Mouse (Mus musculus) testis, postnatal 14 days (tissue): Measurements from ENCODE around the gene Crcp.
A peak's percentile ranks its signal among the peaks of the same experiment; 100 is the strongest.

Experiments used
- DNase-seq: peaks from one replicate; pipeline ENCODE4 v3.0.0; 2021; ENCODE audit warnings: low spot score

Gene Crcp

DNA sequence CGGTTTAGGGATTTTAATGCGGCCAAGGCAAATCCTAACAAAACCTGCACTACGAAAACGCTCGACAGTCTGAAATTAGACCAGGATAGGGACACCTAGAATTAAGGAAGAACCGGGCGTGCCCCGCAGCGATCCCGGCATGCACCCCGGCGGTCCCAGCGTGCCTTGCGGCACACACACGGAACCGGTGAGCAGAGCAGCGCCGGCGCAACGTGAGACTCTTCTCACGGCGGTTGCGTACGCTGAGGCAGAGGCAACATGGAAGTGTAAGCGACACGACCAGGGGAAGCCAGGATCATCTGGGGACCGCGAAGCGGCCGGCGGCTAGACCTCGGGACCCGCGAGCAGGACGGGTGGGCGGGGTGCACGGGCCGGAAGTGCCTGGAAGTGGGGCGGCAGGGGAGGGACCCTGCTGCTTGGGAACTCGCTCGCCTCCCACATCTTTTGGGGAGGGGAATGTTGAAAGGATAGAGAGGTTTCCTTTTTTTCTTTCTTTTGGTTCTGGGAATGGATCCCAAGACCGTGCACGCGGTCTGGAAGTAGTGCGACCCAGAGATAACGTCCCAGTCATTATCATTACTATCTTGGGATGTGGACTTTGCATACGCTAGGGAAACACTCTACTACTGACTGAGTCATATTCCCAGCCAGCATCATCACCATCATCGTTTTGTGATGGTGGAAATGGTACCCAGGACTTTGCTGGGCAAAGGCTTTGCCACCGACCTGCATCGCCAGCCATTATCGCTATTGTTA lies at the start of gene Crcp, which contains the start of gene Asl:
Crcp (plus strand) TSS at position 149 of the 756 bp plus-strand sequence.
Asl (minus strand) TSS at position 106 of the 756 bp plus-strand sequence.
- peak; percentile 83 for DNase-seq

DNA sequence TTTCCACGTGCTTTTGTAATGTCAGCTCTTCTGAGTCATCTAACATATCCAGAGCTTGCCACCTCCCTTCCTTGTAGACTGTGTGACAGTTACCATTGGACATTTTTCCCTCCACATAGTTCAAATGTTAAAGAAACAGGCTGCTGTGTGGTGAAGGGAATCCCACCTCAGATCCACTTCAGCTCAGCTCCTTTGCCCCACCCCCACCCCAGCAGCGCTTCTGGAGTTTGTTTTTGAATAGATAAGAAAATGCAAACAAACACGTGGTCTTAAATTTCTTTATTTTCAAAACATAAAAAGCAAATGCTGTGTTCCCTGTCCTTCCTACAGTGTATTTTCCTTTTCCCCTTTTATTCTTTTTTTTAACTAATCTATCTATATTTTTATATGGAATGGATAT lies 48.9 kb upstream of the Crcp start:
- no peak for DNase-seq

DNA sequence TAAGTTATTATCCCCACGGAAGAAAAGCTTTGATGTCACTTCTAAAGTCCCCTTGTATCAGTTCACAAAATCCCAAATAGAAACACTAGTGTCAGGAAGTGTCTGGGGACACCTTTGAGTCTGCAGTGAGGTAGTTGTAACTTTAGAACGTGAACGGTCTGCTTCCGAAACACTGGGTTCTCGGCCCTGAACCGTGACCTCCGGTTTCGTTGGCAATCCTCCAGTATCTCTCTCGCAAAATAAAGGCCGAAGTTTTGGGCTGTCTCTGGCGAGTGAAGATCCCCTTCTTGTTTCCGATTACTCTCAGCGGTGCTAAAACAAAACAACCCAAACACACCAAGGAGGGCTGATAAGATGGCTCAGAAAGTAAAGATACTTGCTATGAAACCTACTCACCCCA lies 39.7 kb upstream of the Crcp start:
- no peak for DNase-seq

DNA sequence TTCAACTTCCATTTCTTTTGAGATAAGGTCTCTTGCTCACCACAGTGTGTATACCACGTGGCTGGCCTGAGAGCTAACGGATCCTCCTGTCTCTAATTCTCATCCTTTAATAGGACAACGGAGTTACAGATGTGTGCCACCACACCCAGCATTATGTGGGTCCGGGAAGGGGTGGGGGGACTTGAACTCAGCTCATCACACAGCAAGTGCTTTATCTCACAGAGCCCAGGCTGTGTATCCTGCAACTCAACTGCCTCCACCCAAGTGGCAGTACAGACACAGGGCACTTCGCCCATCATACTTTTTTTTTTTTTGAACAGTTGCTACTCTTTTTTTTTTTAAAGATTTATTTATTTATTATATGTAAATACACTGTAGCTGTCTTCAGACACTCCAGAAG lies 37.2 kb upstream of the Crcp start:
- DNase-seq: no peak

DNA sequence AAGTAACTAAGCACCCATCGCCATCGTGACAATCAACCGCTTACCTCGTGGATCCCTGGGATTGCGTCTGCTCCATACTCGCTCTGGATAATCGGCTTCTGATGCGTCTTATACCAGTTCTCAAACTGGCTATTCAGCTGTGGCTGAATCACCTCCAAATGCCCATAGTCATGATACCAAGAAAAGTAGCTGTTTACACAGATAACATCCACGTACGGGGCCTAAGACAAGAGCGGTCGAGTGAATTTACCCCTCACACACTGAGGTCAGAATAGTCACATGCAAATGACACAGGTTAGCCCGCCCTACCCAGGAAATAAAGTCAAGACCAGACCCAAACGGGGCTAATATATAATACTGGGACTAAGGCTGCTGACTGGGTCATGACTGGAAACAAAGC lies 35.7 kb upstream of the Crcp start:
- DNase-seq: no peak

DNA sequence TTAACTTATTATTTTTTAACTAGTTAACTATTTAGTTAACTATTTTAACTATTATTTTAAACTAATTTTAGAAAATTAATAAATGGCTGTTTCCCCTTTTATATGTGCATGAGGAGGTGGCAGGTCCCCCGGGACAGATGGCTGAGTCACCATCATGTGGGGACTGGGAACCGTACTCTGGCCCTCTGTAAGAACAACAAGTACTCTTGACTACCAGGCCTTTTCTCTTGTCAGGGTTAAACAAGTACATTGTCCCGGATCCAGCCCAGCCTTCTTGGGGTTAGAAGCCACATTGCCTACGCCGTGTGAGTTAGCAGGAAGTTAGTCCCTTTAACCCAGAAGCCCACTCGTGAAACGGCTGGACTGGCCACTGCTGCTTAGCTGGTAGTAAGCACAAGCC lies 34.1 kb upstream of the Crcp start:
- DNase-seq: no peak

DNA sequence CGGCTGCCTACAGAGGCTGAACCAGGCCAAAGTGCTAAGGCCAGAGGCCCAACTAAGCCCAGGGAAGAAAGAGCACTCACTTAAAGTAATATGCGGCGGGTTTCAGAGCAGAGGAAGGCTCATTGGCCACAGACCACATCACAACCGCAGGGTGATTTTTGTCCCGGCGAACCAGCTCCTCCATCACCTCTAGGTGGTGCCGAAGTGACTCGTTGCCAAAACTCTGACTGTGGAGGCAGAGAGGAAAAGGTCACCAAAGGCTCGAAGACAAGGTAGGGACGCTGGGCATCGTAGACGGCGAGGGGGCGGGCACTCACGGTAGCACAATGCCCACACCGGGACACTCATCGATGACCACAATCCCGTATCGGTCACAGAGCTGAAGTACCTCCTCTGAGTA lies 31.4 kb upstream of the Crcp start:
- no peak for DNase-seq

DNA sequence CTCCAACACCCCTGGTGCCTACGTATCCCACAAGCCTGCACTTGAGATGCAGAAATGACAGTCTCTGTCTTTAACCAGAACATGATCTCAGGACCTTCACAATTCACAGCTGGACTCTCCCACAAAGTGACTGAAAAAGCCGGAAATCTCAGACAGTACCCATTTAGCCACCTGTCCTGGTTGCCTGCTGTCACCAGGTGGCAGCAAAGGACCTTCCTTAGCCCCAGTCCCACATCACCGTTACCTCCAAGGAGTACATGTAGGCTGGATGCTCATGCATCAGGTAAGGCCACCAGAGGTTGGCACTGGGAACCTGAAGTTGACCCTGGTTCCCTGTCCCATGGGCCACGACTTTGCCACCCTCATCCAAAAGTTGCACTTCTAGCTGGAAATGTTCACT lies 30.0 kb upstream of the Crcp start:
- no peak for DNase-seq

DNA sequence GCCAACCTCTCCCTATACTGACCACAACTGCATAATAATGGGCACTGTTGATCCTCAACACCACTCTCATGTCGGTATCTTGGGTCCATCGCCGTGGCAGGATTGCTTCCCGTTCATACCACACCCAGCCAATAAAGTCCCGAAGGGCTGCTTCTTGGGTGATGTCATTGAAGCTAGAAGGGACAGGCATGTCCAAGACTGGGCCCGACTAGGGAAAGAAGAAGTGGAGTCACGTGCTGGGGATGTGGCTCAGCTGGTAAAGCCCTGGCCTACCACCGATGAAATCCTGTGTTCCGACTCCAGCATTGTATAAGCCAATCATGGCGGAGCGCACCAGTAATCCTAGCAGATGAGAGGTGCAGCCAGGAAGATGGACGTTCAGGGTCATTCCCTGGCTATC lies 28.4 kb upstream of the Crcp start:
- no peak for DNase-seq

DNA sequence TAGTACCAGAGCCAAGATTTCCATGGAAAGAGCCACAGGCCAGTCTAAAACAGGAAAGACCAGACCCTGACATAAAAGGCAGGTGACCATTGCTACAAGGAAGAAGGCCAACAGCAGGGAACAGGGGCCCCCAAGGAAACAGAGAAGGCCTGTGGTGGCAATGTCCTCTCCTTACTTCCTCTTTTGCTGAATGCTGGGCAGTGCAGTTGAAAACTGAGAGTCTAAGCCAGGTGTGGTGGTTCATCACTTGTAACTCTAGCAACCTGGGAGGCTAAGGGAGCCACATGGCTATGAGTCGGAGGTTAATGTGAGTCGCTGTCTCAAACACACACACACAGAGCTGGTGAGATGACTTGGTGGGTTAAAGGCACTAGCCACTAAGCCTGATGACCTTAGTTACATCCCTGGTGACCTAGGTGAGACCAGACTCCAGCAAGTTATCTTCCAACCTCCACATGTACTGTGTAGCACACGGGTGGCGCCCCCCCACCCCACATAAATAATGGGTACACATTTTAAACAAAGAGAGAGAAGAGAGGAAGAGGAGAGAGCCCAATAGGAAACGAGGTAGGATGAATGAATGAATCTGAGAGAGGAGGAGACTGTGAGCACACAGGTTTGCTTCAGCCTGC lies 27.6 kb upstream of the Crcp start:
- no peak for DNase-seq

DNA sequence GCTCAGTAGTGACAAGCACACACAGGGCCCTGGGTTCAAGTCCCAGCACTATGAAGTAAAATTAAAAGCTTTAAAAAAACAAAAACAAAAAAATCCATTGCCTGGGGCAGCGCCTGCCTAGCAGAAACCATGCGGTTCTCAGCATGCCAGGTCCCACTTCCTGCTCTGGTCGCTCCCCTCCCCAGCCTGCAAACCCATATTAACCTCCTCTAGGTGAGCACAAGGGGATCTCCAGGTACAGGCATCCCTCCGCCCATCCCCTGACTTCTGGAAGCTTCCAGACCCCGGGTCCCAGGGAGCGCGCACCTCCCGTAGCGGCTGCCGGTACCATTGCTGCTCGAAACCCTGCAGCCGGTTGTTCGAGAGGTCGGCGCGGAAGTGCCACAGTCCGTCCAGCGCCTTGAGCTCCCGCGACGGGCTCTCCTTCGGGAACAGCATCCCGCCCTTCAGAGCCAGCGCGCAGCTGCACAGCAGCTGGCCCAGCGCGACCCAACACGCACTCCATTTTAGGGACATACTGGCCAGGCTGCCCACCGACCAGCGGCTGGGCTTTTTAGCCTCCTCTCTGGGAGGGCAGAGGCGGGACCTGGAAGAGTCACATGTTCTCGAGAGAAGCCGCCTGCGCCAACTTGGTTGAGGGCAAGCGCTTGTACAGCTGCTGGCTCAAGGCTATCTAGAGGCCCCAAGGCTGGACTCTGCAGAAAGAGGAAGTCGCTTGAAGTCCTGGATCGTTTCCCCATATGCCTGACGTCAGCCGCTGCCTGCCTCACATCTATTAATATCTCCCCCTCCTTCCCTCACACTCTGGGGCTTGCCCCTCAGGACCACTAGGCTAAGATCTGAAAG lies 26.6 kb upstream of the Crcp start, which contains the start of gene Gusb:
Gusb (minus strand) TSS at position 749 of the 846 bp plus-strand sequence.
- DNase-seq: peak; percentile 81

DNA sequence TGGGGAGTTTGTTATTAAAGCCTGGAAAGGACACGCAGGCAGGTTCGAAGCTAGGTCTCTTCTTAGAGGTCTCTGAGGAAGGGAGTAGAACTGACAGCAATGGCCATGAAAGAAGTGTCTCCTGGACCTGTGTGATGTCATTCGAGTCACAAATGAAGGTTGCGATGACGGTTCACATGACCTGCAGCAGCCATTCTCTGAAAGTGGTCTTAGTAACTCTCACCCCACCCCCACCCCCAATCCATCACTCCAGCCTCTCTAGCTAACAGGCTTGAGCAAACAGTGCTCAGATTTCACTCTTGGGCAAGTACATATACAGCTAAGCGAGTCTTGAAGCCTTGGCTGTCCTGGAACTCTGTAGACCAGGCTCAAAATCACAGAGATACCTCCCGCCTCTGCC lies 25.9 kb upstream of the Crcp start:
- no peak for DNase-seq

DNA sequence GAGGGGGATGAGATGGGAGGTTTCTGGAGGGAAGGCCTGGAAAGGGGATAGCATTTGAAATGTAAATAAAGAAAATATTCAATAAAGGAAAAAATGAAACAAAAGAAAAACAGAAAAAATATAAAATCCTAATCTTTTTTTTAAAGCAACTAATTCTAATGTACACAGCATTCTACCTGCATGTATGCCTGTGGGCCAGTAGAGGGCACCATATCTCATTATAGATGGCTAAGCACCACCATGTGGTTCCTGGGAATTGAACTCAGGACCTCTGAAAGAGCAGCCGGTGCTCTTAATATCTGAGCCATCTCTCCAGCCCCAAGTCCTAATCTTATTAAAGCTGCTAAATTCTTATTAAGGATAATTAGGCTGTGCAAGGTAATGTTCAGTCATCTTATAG lies 21.7 kb upstream of the Crcp start:
- DNase-seq: no peak

DNA sequence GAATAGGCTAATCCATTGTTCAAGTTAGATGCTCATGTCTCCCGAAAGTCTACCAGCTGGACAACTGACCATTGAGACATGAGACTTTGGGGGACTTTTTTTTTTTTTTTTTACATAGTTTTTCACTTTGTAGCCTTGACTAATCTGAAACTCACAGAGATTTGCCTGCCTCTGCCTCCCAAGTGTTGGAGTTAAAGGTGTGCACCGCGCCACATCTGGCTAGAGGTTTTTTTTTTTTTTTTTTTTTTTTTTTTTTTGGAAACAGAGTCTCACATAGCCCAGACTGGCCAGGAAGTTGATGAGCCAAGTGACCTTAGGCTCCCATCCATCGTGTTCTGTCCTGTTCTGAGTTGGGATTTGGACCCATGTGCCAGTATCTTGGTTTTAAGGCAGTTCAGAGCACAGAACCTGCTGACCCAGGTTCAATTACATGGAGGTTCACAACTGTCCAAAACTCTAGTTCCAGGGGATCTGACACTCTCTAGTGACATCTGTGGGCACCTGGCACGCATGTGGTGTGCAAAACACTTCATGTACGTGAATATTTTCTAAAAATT lies 21.0 kb upstream of the Crcp start:
- DNase-seq: no peak

DNA sequence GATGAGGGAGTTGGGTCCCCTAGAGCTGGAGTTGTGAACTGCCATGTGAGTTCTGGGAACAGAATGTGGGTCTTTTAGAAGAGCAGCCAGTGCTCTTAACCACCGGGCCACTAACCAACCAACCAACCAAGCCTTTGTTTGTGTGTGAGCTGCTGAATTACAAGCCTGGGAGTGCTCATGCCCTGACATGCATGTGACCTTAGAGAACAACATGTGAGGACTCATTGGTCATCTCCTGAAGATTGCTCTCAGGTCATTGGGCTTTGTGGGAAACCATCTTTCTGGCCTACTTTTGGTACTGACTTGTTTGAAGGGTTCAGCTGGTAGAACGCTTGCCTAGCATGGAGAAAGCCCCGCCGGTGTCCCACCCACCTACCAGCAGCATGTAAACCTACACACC lies 19.3 kb upstream of the Crcp start:
- DNase-seq: no peak

DNA sequence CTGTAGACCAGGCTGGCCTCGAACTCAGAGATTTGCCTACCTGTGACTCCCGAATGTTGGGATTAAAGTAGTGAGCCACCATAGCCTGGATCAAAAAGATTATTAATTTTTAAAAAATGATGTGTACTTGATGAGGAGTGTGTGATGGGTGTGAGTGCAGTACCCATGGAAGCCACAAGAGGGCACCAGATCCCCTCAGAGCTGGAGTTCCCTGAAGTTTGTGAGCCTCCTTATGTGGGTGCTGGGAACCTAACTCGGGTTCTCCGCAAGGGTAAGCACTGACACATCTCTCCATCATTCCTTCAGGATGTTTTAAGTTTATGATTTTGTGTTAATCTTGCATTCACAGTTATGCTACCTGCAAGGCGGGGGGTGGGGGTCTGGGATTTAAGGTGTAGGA lies 18.1 kb upstream of the Crcp start:
- no peak for DNase-seq

DNA sequence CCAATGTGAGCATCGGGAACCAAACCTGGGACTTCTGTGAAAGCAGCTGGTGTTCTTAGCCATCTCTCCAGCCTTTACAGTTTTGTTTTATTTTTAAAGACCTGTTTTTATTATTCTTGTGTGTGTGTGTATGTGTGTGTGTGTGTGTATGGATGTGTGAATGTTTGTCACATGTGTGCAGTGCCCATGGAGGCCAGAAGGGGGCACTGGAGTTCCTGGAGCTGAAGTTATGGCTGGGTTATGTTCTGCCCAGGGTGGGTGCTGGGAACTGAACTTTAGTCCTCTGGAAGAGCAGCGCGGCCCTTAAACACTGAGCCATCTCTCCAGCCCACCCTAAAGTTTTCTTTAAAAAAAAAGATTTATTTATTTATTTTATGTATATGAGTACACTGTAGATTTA lies 14.0 kb upstream of the Crcp start:
- no peak for DNase-seq

DNA sequence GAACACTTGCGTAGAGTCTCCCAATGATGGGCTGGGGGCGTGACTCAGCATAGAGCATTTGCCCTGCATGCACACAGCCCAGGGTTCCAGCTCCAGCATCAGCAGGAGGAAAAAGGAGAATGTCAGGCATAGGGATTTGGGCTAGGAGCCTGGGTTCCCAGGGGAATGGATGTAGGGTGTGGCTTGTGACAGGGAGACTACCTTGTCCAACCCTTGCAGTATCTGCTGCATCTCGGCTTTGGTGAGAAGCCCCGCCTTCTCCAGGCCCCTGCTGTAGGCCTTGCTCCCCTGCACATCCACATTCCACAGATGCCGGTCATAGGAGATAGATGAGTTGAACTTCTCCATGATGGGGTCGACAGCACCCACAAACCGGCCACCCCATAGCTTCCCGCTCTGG lies 9.6 kb upstream of the Crcp start:
- DNase-seq: no peak

DNA sequence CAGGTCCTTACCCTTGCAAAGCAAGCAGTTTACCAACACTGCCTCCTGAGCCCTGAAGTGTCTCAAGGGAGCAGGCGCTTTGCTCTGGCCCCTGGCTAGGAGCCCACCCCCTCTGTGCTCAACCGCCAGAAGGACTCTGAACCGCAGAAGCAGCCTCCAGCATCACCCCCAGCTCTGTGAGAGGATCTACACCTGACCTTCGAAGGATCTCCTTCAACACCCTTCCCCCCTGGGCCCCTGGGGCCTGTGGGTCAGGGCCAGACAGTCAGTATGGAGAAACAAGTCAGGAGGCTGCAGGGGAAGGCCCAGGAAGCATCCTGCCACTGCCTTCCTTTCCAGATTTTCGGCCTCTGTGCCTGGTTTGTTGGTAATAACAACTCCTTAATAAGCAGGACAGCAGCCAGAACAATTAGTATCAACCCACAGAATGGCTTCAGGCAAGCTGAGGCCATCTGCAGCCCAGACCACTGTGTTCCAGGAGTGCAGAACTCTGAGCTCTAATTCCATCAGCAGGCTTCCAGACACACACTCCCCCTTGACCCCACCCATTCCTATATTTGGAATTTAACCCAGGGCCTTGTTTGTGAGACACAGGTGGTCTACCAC lies 7.6 kb upstream of the Crcp start:
- peak; percentile 59 for DNase-seq

DNA sequence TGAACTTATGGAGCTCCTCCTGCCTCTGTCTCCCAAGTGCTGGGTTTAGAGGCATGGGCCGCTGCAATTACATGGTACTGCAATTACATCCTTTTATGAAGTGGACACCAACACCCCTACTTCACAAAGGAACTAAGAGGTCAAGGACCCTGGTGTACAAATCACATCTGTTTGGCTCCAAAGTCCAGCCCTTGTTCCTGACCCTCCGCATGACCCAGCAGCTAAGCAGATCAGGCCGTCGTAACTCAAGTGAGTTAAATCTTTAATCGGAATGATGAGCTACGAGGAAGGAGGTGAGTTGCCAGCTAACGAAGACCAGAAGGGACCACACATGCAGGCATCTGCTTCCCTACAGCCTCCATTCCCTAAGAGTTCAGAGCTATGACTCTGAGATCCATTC lies 6.7 kb upstream of the Crcp start:
- no peak for DNase-seq

DNA sequence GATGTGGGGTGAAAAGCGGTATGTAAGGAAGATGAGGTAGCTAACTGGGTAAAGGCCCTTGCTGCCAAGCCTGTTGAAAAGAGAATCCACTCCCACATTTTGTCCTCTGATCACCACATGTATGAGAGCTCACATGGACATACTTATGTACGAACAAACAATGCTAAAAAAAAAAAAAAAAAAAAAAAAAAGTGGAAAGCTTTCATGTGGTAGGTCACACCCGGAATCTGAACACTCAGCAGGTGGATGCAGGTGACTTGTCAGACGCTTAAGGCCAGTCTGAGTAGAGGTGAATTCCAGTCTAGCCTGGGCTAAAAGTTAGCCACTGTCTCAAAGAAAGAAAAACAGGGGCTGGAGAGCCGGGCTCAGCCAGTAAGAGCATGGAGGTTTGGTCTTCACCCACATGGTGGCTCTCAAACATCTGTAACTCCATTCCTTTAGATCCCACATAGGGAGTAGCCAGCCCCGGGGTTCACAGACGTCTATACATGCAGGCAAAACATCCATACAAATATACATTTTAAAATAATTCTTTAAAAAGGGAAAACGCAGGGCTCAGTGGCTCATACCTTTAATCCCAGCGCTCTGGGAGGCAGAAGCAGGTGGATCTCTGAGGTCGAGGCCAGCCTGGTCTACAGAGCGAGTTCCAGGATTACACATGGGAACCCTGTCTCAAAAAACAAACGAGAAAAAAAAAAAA lies 5.9 kb upstream of the Crcp start:
- no peak for DNase-seq
